In genomic region chr16:24076799-24077136, GRCm38 (mm10) we compare ENCODE assay signal across 24 mouse cellular contexts.
DNase-seq lines count a peak whose midpoint lies in the region; ATAC-seq and TF ChIP-seq lines count a peak whose summit lies in the region.
"Had no signal": no experiment of that assay in that cellular context is flagged by ENCODE, and none has a peak within 500 bp of the region (broad histone marks: within the 10 kb centered on the region; RNA-seq: fewer than 3 reads in every experiment).

No protein-coding gene starts in this region.

- no peak for TF ChIP-seq CTCF in gastrocnemius, adult 2 months (IDR thresholded peaks at IDR 0.05)

- no peak overlapping the region for H3K4me2 ChIP-seq in hindbrain, embryonic 14.5 days (replicated peaks)
- H3K4me2 ChIP-seq in midbrain, embryonic 15.5 days = no peak overlapping the region
- H3K4me2 ChIP-seq: forebrain, embryonic 13.5 days; heart, embryonic 13.5 days; hindbrain, embryonic 12.5 days had no signal

- no peaks in the 10 kb centered on the region for H3K4me1 ChIP-seq in hindbrain, embryonic 14.5 days (replicated peaks; ENCODE audit: control insufficient read depth, insufficient read depth, low read length)
- no peaks in the 10 kb centered on the region for H3K4me1 ChIP-seq in midbrain, embryonic 15.5 days
- H3K4me1 ChIP-seq: forebrain, embryonic 13.5 days; heart, embryonic 10.5 days; heart, embryonic 13.5 days; hindbrain, embryonic 12.5 days had no signal

- no peak for DNase-seq in gastrocnemius, adult 2 months
- no peak for DNase-seq in gastrocnemius, postnatal 36 days
- no peak for DNase-seq in hindbrain, embryonic 14.5 days (ENCODE audit: low spot score)
- DNase-seq in heart, postnatal 25 days (ENCODE audit: low spot score) = no peak
- DNase-seq: adrenal gland, adult 8-10 months; adrenal gland, postnatal 25 days; cerebellum, adult 11 months; cerebellum, adult 2 months; cerebellum, postnatal 10 days; cerebellum, postnatal 36 days; gastrocnemius, postnatal 14 days; heart, postnatal 14 days had no signal

- no peaks in the 10 kb centered on the region for H3K36me3 ChIP-seq in hindbrain, embryonic 14.5 days (replicated peaks; ENCODE audit: control insufficient read depth, insufficient read depth)
- H3K36me3 ChIP-seq in midbrain, embryonic 15.5 days (replicated peaks) = no peaks in the 10 kb centered on the region
- H3K36me3 ChIP-seq: forebrain, embryonic 10.5 days; heart, embryonic 10.5 days; heart, embryonic 13.5 days; hindbrain, embryonic 12.5 days had no signal

- intact Hi-C loops in gastrocnemius, adult 2 months (cut with DNase I) = loop anchor here (5.0 kb wide), 2 partner anchors 111 to 991 kb away; no protein-coding TSS in a partner anchor
- intact Hi-C loops in gastrocnemius, postnatal 36 days (cut with DNase I) = loop anchor here (5.0 to 10.0 kb wide), 2 partner anchors 156 to 988 kb away; no protein-coding TSS in a partner anchor
- intact Hi-C loops in heart, postnatal 25 days (cut with DNase I) = no loop called here

- H3K27ac ChIP-seq in gastrocnemius, adult 2 months = peak overlapping the region; percentile 24; the same call in 1 of the 2 replicates
- H3K27ac ChIP-seq in hindbrain, embryonic 14.5 days = no peak overlapping the region
- no peak overlapping the region for H3K27ac ChIP-seq in midbrain, embryonic 15.5 days
- H3K27ac ChIP-seq: forebrain, embryonic 10.5 days; forebrain, embryonic 13.5 days; heart, adult 2 months; heart, embryonic 10.5 days; heart, embryonic 13.5 days; hindbrain, embryonic 12.5 days had no signal

- no peak overlapping the region for H3K4me3 ChIP-seq in gastrocnemius, adult 2 months
- H3K4me3 ChIP-seq in hindbrain, embryonic 14.5 days (replicated peaks; ENCODE audit: low read length) = no peak overlapping the region
- no peak overlapping the region for H3K4me3 ChIP-seq in midbrain, embryonic 15.5 days
- H3K4me3 ChIP-seq: forebrain, embryonic 10.5 days; forebrain, embryonic 13.5 days; heart, adult 2 months; heart, embryonic 10.5 days; heart, embryonic 13.5 days; hindbrain, embryonic 12.5 days had no signal

- 90% methylated on average over 4 of the region's 4 CpGs for WGBS in hindbrain, embryonic 14.5 days
- WGBS in midbrain, embryonic 15.5 days = 91% methylated on average over 4 of the region's 4 CpGs

- no peaks in the 10 kb centered on the region for H3K27me3 ChIP-seq in hindbrain, embryonic 14.5 days (ENCODE audit: control insufficient read depth, insufficient read depth, low read length)
- no peaks in the 10 kb centered on the region for H3K27me3 ChIP-seq in midbrain, embryonic 15.5 days (replicated peaks)
- H3K27me3 ChIP-seq: forebrain, embryonic 13.5 days; hindbrain, embryonic 12.5 days had no signal

- no peak overlapping the region for H3K9ac ChIP-seq in hindbrain, embryonic 14.5 days
- no peak overlapping the region for H3K9ac ChIP-seq in midbrain, embryonic 15.5 days
- H3K9ac ChIP-seq: forebrain, embryonic 13.5 days; heart, embryonic 13.5 days; hindbrain, embryonic 12.5 days had no signal

- H3K9me3 ChIP-seq in hindbrain, embryonic 14.5 days (ENCODE audit: control insufficient read depth, low read length) = no peaks in the 10 kb centered on the region
- H3K9me3 ChIP-seq in midbrain, embryonic 15.5 days = no peaks in the 10 kb centered on the region
- H3K9me3 ChIP-seq: forebrain, embryonic 10.5 days; forebrain, embryonic 13.5 days; heart, embryonic 10.5 days; heart, embryonic 13.5 days; hindbrain, embryonic 12.5 days had no signal

- ATAC-seq in common myeloid progenitor, adult 5-6 weeks (replicated peaks; ENCODE audit: low read depth, poor library complexity, severe bottlenecking) = peak; percentile 40
- peak; percentile 52 for ATAC-seq in megakaryocyte progenitor cell, adult 5-6 weeks (replicated peaks; ENCODE audit: poor library complexity)
- no peak for ATAC-seq in hindbrain, embryonic 14.5 days (ENCODE audit: low FRiP score)
- ATAC-seq in midbrain, embryonic 15.5 days (replicated peaks) = no peak
- ATAC-seq: activated CD4-positive, CD25-positive, alpha-beta regulatory T cell, adult 4 months; forebrain, embryonic 13.5 days; forebrain, embryonic 16.5 days; hindbrain, embryonic 16.5 days had no signal

Comparison
In these comparisons a context has a peak if more than half of its experiments do, and no peak if none do; other contexts are left out.
1. ATAC-seq: peak in common myeloid progenitor, adult 5-6 weeks (single experiment) and megakaryocyte progenitor cell, adult 5-6 weeks (single experiment); none in hindbrain, embryonic 14.5 days (single experiment) and midbrain, embryonic 15.5 days (single experiment).